Mouse (Mus musculus): ENCODE data around the gene Tpx2. TPM values are rescaled to one million over a fixed set of nuclear protein-coding genes. Genes with fewer than 3 reads are reported as not detected.

Gene Tpx2
- polyA plus RNA-seq, 1 experiment from 2014 or later: 162 TPM

GRCm38 (mm10) chr2:152814213-152814874, 33.4 kb upstream of the Tpx2 start:
- no peaks in the 10 kb centered on the region for H3K9me3 ChIP-seq
- DNase-seq (ENCODE audit: extremely low spot score, low spot score): no peak
- peaks cover 35% of the 10 kb centered on the region for H3K36me3 ChIP-seq (replicated peaks)
- H3K4me3 ChIP-seq: no peak overlapping the region
- 0 out of 2 replicates have a peak overlapping the region, but pooled peaks have one; percentile 51 for H3K27ac ChIP-seq
- peaks cover 43% of the 10 kb centered on the region for H3K4me1 ChIP-seq
- H3K27me3 ChIP-seq (ENCODE audit: poor library complexity, severe bottlenecking): no peaks in the 10 kb centered on the region
- WGBS: 90% methylated on average over 6 of the region's 6 CpGs

DNA sequence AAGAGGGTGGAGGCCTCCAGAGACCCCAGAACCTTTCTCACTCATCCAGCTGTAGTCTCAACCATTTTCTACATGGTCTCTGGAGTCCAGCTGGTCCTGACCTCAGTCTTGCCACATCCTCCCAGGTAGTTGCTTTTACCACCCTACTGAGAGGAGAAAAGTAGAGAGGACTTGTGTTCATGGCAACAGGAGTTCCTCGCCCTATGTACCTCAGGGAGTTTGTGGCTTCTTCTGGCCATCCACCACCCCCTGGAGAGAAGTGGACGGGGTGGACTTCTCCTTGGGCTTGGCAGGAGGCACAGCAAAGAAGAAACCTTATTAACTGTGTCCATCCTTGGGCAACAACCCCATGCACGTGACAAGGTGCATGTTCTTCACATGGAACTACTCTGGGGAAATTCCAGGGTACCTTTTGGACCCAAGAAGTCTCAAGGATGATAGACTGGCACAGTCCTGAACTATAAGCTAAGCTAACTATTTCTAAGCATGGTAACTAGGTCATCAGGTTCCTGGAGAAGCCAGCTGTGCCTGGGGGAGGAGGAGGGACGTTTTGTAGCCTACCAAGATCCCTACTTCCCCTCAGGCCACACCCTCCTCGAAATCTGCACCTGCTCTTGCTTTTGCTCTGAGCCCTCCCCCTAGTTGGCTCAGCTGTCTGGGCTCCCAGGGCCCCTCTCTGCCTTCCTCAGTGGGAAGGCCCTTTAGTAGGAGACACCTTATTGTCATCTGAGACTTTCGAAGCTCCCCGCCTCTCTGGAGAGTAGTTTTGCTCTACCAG, 31.7 kb upstream of the Tpx2 start:
- peak overlapping the region; percentile 54 for H3K27ac ChIP-seq

GRCm38 (mm10) chr2:152816657-152817348, 31.0 kb upstream of the Tpx2 start:
- no peaks in the 10 kb centered on the region for H3K27me3 ChIP-seq (ENCODE audit: poor library complexity, severe bottlenecking)
- H3K4me1 ChIP-seq: peaks cover 56% of the 10 kb centered on the region
- peaks cover 56% of the 10 kb centered on the region for H3K36me3 ChIP-seq (replicated peaks)
- H3K4me3 ChIP-seq: no peak overlapping the region
- WGBS: 77% methylated on average over 3 of the region's 3 CpGs
- H3K9me3 ChIP-seq: no peaks in the 10 kb centered on the region
- DNase-seq (ENCODE audit: extremely low spot score, low spot score): no peak
- H3K27ac ChIP-seq: peak overlapping the region; percentile 54; the same call in 1 of the 2 replicates

More for the DNA sequence above, 31.7 kb upstream of the Tpx2 start:
- 69% methylated on average over 7 of the region's 7 CpGs for WGBS
- Histone ChIP-seq H3K36me3 (replicated peaks) (peaks cover 51% of the 10 kb centered on the region), H3K4me1 (peaks cover 55% of the 10 kb centered on the region), H3K4me3 (no peak overlapping the region), H3K9me3 (no peaks in the 10 kb centered on the region), H3K27me3 (ENCODE audit: poor library complexity, severe bottlenecking) (no peaks in the 10 kb centered on the region)
- DNase-seq (ENCODE audit: extremely low spot score, low spot score): no peak

DNA sequence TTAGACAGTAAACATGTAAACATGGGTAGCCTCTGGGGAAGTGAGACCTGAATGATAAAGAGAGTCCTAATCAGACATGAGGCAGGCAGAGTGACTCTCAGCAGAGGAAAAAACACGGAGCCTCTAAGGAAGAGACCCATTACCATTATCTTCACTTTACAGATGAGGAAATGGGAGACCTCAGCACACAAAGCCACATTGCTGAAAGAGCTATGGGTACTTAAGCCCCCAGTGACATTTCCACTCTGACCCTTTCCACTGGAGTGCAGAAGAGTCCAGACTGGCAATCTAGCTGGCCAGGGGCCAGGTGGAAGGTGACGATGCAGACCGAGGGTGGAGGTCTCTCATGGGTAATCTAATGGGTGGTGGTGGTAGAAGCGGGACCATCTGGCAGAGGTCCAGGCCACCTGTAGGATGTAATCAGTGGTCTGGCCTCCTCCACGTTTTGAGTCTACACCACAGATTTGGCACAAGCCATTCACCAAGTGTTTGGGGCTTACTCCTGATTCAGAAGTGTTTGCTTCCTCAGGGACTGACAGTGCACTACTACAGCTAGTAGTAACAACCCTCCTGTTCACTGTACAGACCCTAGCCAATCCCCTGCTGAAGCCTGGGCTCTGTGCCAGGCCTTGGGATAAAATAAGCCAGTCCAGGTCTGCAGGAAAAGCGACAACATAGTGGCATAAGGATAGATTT, 30.0 kb upstream of the Tpx2 start:
- no peak overlapping the region for H3K4me3 ChIP-seq
- H3K27me3 ChIP-seq (ENCODE audit: poor library complexity, severe bottlenecking): no peaks in the 10 kb centered on the region
- no peak for DNase-seq (ENCODE audit: extremely low spot score, low spot score)
- H3K4me1 ChIP-seq: peaks cover 50% of the 10 kb centered on the region
- peak overlapping the region; percentile 48; the same call in 1 of the 2 replicates for H3K27ac ChIP-seq
- H3K36me3 ChIP-seq (replicated peaks): peaks cover 65% of the 10 kb centered on the region
- no peaks in the 10 kb centered on the region for H3K9me3 ChIP-seq
- WGBS: 80% methylated on average over 6 of the region's 6 CpGs

GRCm38 (mm10) chr2:152818679-152819078, 29.1 kb upstream of the Tpx2 start:
- Histone ChIP-seq H3K4me1 (peaks cover 50% of the 10 kb centered on the region), H3K27ac (no peak overlapping the region), H3K9me3 (no peaks in the 10 kb centered on the region), H3K36me3 (replicated peaks) (peaks cover 64% of the 10 kb centered on the region), H3K4me3 (no peak overlapping the region), H3K27me3 (ENCODE audit: poor library complexity, severe bottlenecking) (no peaks in the 10 kb centered on the region)
- 58% methylated on average over 5 of the region's 5 CpGs for WGBS
- DNase-seq (ENCODE audit: extremely low spot score, low spot score): no peak

DNA sequence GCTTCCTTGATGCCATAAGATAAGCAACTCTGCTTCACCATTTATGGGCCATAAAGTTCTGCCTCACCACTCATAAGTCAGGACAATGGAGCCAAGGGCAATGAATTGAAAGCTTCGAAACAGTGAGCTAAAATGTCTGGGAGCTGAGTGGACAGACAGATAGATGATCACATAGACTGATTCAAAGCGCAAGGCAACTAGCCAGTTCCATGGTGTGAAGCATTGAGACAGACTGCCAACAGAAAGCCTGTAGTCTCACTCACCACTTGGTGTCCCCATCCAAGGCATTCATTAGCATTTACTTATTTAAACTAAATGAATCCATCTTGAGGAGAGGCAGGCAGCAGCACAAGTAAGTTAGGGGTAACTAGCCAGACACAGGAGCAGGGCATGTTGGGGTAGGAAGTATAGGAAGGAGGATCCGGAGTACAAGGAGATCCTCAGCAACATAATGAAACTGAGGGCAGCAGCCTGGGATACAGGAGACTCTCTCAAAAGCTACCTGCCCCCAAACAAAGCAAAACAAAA, 28.6 kb upstream of the Tpx2 start:
- H3K9me3 ChIP-seq: no peaks in the 10 kb centered on the region
- H3K36me3 ChIP-seq (replicated peaks): peaks cover 62% of the 10 kb centered on the region
- no peaks in the 10 kb centered on the region for H3K27me3 ChIP-seq (ENCODE audit: poor library complexity, severe bottlenecking)
- no peak overlapping the region for H3K4me3 ChIP-seq
- H3K27ac ChIP-seq: no peak overlapping the region
- WGBS: 91% methylated on average over 3 of the region's 3 CpGs
- peaks cover 50% of the 10 kb centered on the region for H3K4me1 ChIP-seq
- DNase-seq (ENCODE audit: extremely low spot score, low spot score): no peak

- H3K4me1 ChIP-seq: peaks cover 51% of the 10 kb centered on the region
- WGBS: 68% methylated on average over 4 of the region's 4 CpGs
- no peak for DNase-seq (ENCODE audit: extremely low spot score, low spot score)
- peak overlapping the region; percentile 71 for H3K27ac ChIP-seq
- H3K36me3 ChIP-seq (replicated peaks): peaks cover 68% of the 10 kb centered on the region
- H3K27me3 ChIP-seq (ENCODE audit: poor library complexity, severe bottlenecking): no peaks in the 10 kb centered on the region
- no peaks in the 10 kb centered on the region for H3K9me3 ChIP-seq
- 0 out of 2 replicates have a peak overlapping the region, but pooled peaks have one; percentile 6 for H3K4me3 ChIP-seq
Measured at GRCm38 (mm10) chr2:152819926-152820325, 27.8 kb upstream of the Tpx2 start.

GRCm38 (mm10) chr2:152820369-152820768, 27.4 kb upstream of the Tpx2 start:
- no peaks in the 10 kb centered on the region for H3K9me3 ChIP-seq
- 8% methylated on average over 2 of the region's 2 CpGs for WGBS
- DNase-seq (ENCODE audit: extremely low spot score, low spot score): peak; percentile 42
- no peaks in the 10 kb centered on the region for H3K27me3 ChIP-seq (ENCODE audit: poor library complexity, severe bottlenecking)
- H3K4me3 ChIP-seq: peak overlapping the region; percentile 6; the same call in 1 of the 2 replicates
- peaks cover 55% of the 10 kb centered on the region for H3K4me1 ChIP-seq
- peaks cover 72% of the 10 kb centered on the region for H3K36me3 ChIP-seq (replicated peaks)
- H3K27ac ChIP-seq: peak overlapping the region; percentile 71

- no peaks in the 10 kb centered on the region for H3K27me3 ChIP-seq (ENCODE audit: poor library complexity, severe bottlenecking)
- H3K27ac ChIP-seq: peak overlapping the region; percentile 71
- H3K4me3 ChIP-seq: peak overlapping the region; percentile 6; the same call in 1 of the 2 replicates
- peaks cover 73% of the 10 kb centered on the region for H3K36me3 ChIP-seq (replicated peaks)
- 50% methylated on average over 5 of the region's 5 CpGs for WGBS
- no peaks in the 10 kb centered on the region for H3K9me3 ChIP-seq
- no peak for DNase-seq (ENCODE audit: extremely low spot score, low spot score)
- H3K4me1 ChIP-seq: peaks cover 60% of the 10 kb centered on the region
Measured at GRCm38 (mm10) chr2:152821023-152821422, 26.7 kb upstream of the Tpx2 start.

DNA sequence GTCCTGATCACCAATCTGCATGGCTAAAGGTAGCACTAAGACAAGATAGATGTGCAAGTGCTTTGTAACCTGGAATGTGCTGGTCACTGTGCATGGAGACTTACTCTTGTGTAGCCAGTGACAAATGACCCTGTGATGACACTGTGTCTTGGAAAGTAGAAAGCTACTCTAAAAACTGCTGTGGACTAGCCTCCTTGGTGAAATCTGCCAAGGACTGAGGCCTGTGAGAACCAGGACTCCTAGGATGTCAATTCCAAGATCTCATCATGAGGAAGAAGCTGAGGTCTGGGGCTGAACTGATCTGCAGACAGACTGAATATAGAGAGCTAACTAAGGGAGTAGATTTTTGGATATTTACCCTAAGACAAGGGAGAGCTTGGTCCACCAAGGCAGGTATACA, 26.2 kb upstream of the Tpx2 start:
- no peak for DNase-seq (ENCODE audit: extremely low spot score, low spot score)
- no peaks in the 10 kb centered on the region for H3K9me3 ChIP-seq
- H3K27me3 ChIP-seq (ENCODE audit: poor library complexity, severe bottlenecking): no peaks in the 10 kb centered on the region
- no peak overlapping the region for H3K4me3 ChIP-seq
- peak overlapping the region; percentile 71; the same call in 1 of the 2 replicates for H3K27ac ChIP-seq
- peaks cover 59% of the 10 kb centered on the region for H3K4me1 ChIP-seq
- H3K36me3 ChIP-seq (replicated peaks): peaks cover 77% of the 10 kb centered on the region

DNA sequence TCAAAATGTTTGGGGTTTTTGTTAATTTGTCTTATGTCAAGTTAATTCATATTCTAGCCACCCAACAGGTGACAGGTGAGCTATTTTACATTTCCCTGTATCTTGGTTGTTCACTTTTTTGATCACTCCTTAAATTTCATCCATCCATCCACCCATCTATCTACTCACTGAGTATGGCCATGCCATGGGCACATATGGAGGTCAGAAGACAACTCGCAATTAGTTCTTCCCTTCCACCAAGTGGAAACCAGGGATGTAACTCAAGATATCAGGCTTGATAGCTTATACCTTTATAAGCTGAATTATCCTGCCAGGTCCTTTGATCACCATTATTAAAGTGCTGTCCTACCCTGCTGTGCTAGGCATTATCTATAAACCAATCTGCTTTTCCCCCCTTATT, 24.0 kb upstream of the Tpx2 start:
- H3K27me3 ChIP-seq (ENCODE audit: poor library complexity, severe bottlenecking): no peaks in the 10 kb centered on the region
- peaks cover 81% of the 10 kb centered on the region for H3K36me3 ChIP-seq (replicated peaks)
- 94% methylated on average over 1 of the region's 1 CpGs for WGBS
- no peak overlapping the region for H3K27ac ChIP-seq
- H3K4me3 ChIP-seq: no peak overlapping the region
- DNase-seq (ENCODE audit: extremely low spot score, low spot score): no peak
- H3K4me1 ChIP-seq: peaks cover 61% of the 10 kb centered on the region
- H3K9me3 ChIP-seq: no peaks in the 10 kb centered on the region
